Mouse (Mus musculus) kidney, embryonic 16.5 days (tissue): ENCODE results near the gene Gzmb. TPM values are rescaled to one million over a fixed set of nuclear protein-coding genes. Genes with fewer than 3 reads are reported as not detected.
"Not testable (repeated sequence)": the region's sequence is repeated elsewhere in the genome, so short reads cannot be mapped to it uniquely, and the experiment has no call there.

Experiments used
- ATAC-seq: fragments of 200-750 bp; cut with Nextera tagmentation; 2 replicates; pipeline ENCODE4 v1.8.0; 2017; ENCODE audit warnings: moderate TSS enrichment; ENCODE audit not compliant: low FRiP score, low TSS enrichment
- H3K27ac ChIP-seq: fragments of 300-500 bp; sonication (generic); 2 replicates; pipeline ENCODE4 v1.5.1; 2014; ENCODE audit warnings: low read length
- H3K27me3 ChIP-seq: fragments of 300-500 bp; sonication (generic); 2 replicates; pipeline ENCODE4 v1.6.1; 2014; ENCODE audit warnings: low read length, control low read depth, mixed read lengths; ENCODE audit not compliant: insufficient read depth
- H3K36me3 ChIP-seq: fragments of 300-500 bp; sonication (generic); 2 replicates; pipeline ENCODE4 v1.6.1; 2014; ENCODE audit warnings: low read length, control low read depth, mixed read lengths; ENCODE audit not compliant: insufficient read depth
- H3K4me1 ChIP-seq: fragments of 300-500 bp; sonication (generic); 2 replicates; pipeline ENCODE4 v1.6.1; 2014; ENCODE audit warnings: low read length, control low read depth, mixed read lengths; ENCODE audit not compliant: insufficient read depth
- H3K4me2 ChIP-seq: fragments of 300-500 bp; sonication (generic); replicated peaks from 2 replicates; pipeline ENCODE4 v1.6.1; 2014; ENCODE audit warnings: low read depth, low read length
- H3K4me3 ChIP-seq: fragments of 300-500 bp; sonication (generic); 2 replicates; pipeline ENCODE4 v1.5.1; 2014; ENCODE audit warnings: mild to moderate bottlenecking, low read length
- H3K9ac ChIP-seq: fragments of 300-500 bp; sonication (generic); replicated peaks from 2 replicates; pipeline ENCODE4 v1.6.1; 2014; ENCODE audit warnings: low read length
- H3K9me3 ChIP-seq: fragments of 300-500 bp; sonication (generic); 2 replicates; pipeline ENCODE4 v1.6.1; 2016; ENCODE audit warnings: low read length, control low read depth
- WGBS: fragments of 180-500 bp; shearing (Covaris S2); extraction: QIAGEN DNeasy Blood & Tissue Kit; methylation state at CpG from one replicate; pipeline ENCODE4 v1.1.7; 2014; 5-methylcytosine and 5-hydroxymethylcytosine counted together
- polyA plus RNA-seq: library from polyadenylated mRNA; unstranded; fragments of >200 nt; fragmentation: Nextera tagmentation; extraction: Ambion mirVana; gene quantifications from 2 replicates; pipeline ENCODE4 v1.2.1, GENCODE M21; 2015

Gzmb gene
- polyA plus RNA-seq, 1 experiment from 2014 or later: 0.11 TPM

- Histone ChIP-seq H3K4me2 (no peak overlapping the region), H3K27me3 (no peaks in the 10 kb centered on the region), H3K4me1 (no peaks in the 10 kb centered on the region), H3K36me3 (no peaks in the 10 kb centered on the region), H3K9me3 (no peaks in the 10 kb centered on the region), H3K27ac (no peak overlapping the region), H3K4me3 (no peak overlapping the region), H3K9ac (no peak overlapping the region)
- no peak for ATAC-seq
- WGBS: 74% methylated on average over 5 of the region's 5 CpGs
Measured at GRCm38 (mm10) chr14:56287806-56288205, 25.7 kb upstream of the Gzmb start.

DNA sequence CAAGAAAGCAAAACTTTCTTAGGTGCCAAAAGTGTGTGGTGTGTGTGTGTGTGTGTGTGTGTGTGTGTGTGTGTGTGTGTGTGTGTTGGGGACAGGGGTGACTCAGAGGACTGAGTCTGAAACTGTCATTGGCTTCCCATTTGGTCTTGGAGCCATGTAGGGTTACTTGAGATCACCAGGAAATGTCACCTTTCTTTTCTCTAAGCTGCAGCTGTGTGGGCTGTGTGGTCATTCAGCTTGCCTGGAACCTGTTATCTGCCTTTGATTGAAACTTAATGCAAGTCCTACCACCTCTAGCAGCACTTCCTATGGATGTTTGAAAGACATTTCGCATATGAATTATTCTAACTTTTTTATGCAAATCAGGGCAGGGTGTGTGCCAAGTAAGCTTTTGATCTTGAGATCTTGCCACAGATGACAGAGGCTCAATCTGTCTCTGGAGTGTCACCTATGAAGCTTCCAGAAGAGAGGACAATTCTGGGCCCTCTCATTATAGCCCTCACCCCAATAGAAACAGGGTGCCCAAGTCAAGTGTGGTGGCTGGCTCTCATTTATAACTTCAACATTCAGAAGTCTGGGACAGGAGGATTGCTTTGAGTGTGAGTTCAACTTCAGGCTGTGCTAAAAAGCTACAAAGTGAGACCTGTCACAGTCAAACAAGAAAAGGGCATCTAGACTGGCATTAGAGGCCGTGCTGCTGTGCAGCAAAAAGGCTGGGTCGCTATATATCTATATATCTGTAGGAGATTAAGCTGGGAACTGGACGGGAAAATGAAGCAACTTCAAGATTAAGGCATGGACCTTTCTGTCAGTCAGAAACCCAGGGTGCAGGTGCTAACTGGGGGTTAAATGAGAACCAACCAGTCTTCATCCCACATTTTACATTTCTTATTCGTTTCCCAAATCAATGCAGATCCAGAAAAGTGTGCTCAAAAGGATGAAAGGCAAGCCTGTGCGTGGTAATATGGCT is 22.6 kb upstream of the Gzmb start:
- WGBS: 84% methylated on average over 6 of the region's 6 CpGs
- no peak overlapping the region for H3K4me2 ChIP-seq
- ATAC-seq: no peak
- no peaks in the 10 kb centered on the region for H3K27me3 ChIP-seq
- H3K9ac ChIP-seq: no peak overlapping the region
- no peaks in the 10 kb centered on the region for H3K4me1 ChIP-seq
- H3K4me3 ChIP-seq: no peak overlapping the region
- H3K36me3 ChIP-seq: no peaks in the 10 kb centered on the region
- H3K9me3 ChIP-seq: no peaks in the 10 kb centered on the region
- no peak overlapping the region for H3K27ac ChIP-seq

- H3K9ac ChIP-seq: no peak overlapping the region
- H3K36me3 ChIP-seq: no peaks in the 10 kb centered on the region
- H3K4me2 ChIP-seq: no peak overlapping the region
- ATAC-seq: no peak
- no peaks in the 10 kb centered on the region for H3K27me3 ChIP-seq
- H3K27ac ChIP-seq: no peak overlapping the region
- WGBS: 84% methylated on average over 1 of the region's 1 CpGs
- H3K4me3 ChIP-seq: no peak overlapping the region
- H3K4me1 ChIP-seq: no peaks in the 10 kb centered on the region
- H3K9me3 ChIP-seq: no peaks in the 10 kb centered on the region
Measured at GRCm38 (mm10) chr14:56283816-56284215, 21.8 kb upstream of the Gzmb start.

DNA sequence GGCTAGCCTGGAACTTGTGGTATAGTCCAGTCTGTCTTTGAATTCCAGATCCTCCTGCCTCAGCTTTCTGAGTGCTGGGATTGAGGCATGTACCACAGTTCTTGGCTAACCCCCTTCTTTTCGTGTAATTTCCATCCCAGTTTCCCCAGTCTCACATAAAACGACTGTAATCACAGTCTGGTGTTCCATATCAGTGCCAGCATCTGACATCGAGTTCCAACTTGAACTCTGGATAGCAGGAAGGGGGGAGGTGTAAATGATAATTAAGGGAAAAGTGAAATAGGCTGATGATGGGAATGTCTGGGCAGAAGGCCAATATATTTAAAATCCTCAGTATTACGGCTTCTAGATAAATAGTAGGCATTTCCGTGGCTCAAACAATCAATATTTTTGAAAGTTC is 19.0 kb upstream of the Gzmb start:
- Histone ChIP-seq H3K4me1 (no peaks in the 10 kb centered on the region), H3K36me3 (no peaks in the 10 kb centered on the region), H3K4me3 (no peak overlapping the region), H3K27ac (no peak overlapping the region), H3K27me3 (no peaks in the 10 kb centered on the region), H3K9ac (no peak overlapping the region), H3K9me3 (no peaks in the 10 kb centered on the region), H3K4me2 (no peak overlapping the region)
- ATAC-seq: no peak
- WGBS: 49% methylated on average over 5 of the region's 5 CpGs

- not testable (repeated sequence) for ATAC-seq, H3K36me3 ChIP-seq, H3K9me3 ChIP-seq, H3K27ac ChIP-seq, H3K27me3 ChIP-seq, H3K4me2 ChIP-seq, H3K4me1 ChIP-seq, H3K4me3 ChIP-seq, H3K9ac ChIP-seq
- WGBS: 50% methylated on average over 7 of the region's 7 CpGs
Measured at GRCm38 (mm10) chr14:56278691-56279090, 16.6 kb upstream of the Gzmb start.

- not testable (repeated sequence) for H3K4me3 ChIP-seq, H3K9ac ChIP-seq, H3K4me1 ChIP-seq, H3K27ac ChIP-seq, H3K27me3 ChIP-seq, ATAC-seq, H3K36me3 ChIP-seq, H3K9me3 ChIP-seq, H3K4me2 ChIP-seq
- 89% methylated on average over 7 of the region's 7 CpGs for WGBS
Measured at GRCm38 (mm10) chr14:56276096-56276495, 14.0 kb upstream of the Gzmb start.

DNA sequence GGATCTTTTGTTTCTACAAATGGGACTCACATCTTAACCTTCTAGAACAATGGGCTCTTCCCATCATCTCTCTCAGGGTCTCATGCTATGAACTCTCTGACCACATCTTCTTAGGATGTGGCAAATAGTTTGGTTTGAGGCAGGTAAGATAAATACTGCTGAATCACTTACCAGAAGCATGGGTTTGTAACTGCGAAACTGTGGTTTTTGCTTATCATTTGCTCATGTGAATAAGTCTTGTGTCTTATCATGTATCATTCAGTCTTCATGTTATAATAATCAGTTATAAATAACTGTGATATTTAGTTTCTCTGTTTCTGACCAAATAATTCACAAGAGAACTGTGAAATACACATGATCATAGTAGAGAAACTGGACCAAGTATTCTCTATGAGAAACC is 4.0 kb upstream of the Gzmb start:
- WGBS: 86% methylated on average over 1 of the region's 1 CpGs
- ATAC-seq: no peak

DNA sequence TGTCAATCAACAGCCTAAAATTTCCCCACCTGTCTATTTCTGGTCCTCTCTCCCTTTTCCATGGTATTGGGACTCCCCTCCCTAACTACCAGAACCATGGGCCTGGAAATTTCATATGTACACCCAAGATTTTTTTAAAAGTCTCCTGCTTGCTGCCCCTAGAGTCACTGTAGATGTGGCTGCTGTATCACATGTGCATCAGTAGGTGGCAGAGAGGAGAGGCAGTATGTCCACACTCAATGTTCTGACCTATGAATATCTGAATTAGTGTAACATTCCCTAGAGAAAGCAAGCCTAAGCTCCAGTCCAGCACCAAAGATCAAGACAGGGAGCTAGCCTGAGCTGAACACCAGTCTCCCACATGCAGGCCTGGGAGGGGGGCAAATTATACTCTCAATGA is 21.7 kb downstream of the Gzmb start:
- no peaks in the 10 kb centered on the region for H3K9me3 ChIP-seq
- no peak overlapping the region for H3K4me2 ChIP-seq
- no peak overlapping the region for H3K9ac ChIP-seq
- no peaks in the 10 kb centered on the region for H3K36me3 ChIP-seq
- H3K4me3 ChIP-seq: no peak overlapping the region
- H3K27ac ChIP-seq: no peak overlapping the region
- no peaks in the 10 kb centered on the region for H3K27me3 ChIP-seq
- H3K4me1 ChIP-seq: no peaks in the 10 kb centered on the region
- no peak for ATAC-seq

More for the DNA sequence above, 4.0 kb upstream of the Gzmb start:
- Histone ChIP-seq H3K36me3 (no peaks in the 10 kb centered on the region), H3K9ac (no peak overlapping the region), H3K4me2 (no peak overlapping the region), H3K27ac (no peak overlapping the region), H3K9me3 (no peaks in the 10 kb centered on the region), H3K27me3 (no peaks in the 10 kb centered on the region), H3K4me1 (no peaks in the 10 kb centered on the region), H3K4me3 (no peak overlapping the region)

- ATAC-seq: no peak
- no peak within 1 kb of the TSS for H3K4me2 ChIP-seq
- no peaks in the 10 kb centered on the region for H3K4me1 ChIP-seq
- no peaks in the 10 kb centered on the region for H3K36me3 ChIP-seq
- no peak within 1 kb of the TSS for H3K9ac ChIP-seq
- no peak within 1 kb of the TSS for H3K4me3 ChIP-seq
- no peaks in the 10 kb centered on the region for H3K9me3 ChIP-seq
- 79% methylated on average over 2 of the region's 2 CpGs for WGBS
- no peak within 1 kb of the TSS for H3K27ac ChIP-seq
- H3K27me3 ChIP-seq: no peaks in the 10 kb centered on the region
Measured at GRCm38 (mm10) chr14:56234556-56234955, 27.5 kb downstream of the Gzmb start, which contains the start of gene Gzmc. TSS of gene Gzmc (minus strand) at chr14:56234656.

DNA sequence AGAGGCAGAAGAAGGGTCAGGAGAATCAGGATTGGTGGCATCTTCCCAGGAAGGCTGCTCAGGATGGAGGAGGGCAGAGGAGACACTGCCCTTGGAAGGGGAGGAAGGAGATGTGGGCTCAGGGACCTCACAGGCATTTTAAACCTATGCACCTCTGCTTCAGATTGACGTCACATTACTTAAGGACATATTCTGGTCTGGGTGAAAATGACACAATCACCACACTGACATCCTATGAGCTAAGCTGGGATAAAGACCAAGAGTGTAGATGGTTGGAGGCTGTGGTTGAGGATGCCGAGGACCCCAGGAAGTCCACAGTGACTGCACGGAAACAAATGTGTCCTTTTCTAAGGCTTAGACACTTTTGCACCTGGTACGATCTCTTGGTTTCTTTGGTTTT is 50.7 kb downstream of the Gzmb start, which contains the start of gene Gzmf:
Gzmf (minus strand) TSS at position 101 of the 400 bp plus-strand sequence.
- ATAC-seq: no peak
- WGBS: 95% methylated on average over 4 of the region's 4 CpGs
- Histone ChIP-seq H3K9me3 (no peaks in the 10 kb centered on the region), H3K4me2 (no peak within 1 kb of the TSS), H3K27me3 (no peaks in the 10 kb centered on the region), H3K36me3 (no peaks in the 10 kb centered on the region), H3K4me1 (no peaks in the 10 kb centered on the region), H3K9ac (no peak within 1 kb of the TSS), H3K4me3 (no peak within 1 kb of the TSS), H3K27ac (no peak within 1 kb of the TSS)
